Mouse (Mus musculus) liver, postnatal 0 days (tissue): ENCODE measurements around the gene Gm20388. TPM values are rescaled to one million over a fixed set of nuclear protein-coding genes. Genes with fewer than 3 reads are reported as not detected.

Source experiments
- ATAC-seq: fragments of 200-750 bp; cut with Nextera tagmentation; 2 replicates; pipeline ENCODE4 v1.8.0; 2017; ENCODE audit warnings: mild to moderate bottlenecking, moderate library complexity
- DNase-seq: peaks from one replicate; pipeline ENCODE4 v3.0.0-alpha.2; 2016
- H3K27ac ChIP-seq: fragments of 300-500 bp; sonication (generic); 2 replicates; pipeline ENCODE4 v1.5.1; 2014; ENCODE audit warnings: antibody characterized with exemption, moderate library complexity, mild to moderate bottlenecking, low read depth
- H3K27me3 ChIP-seq: fragments of 300-500 bp; sonication (generic); 2 replicates; pipeline ENCODE4 v1.6.1; 2014; ENCODE audit warnings: low read length, control low read depth, mixed read lengths; ENCODE audit not compliant: insufficient read depth
- H3K36me3 ChIP-seq: fragments of 300-500 bp; sonication (generic); replicated peaks from 2 replicates; pipeline ENCODE4 v1.6.1; 2014; ENCODE audit warnings: mild to moderate bottlenecking, control low read depth, low read length, moderate library complexity, mixed read lengths; ENCODE audit not compliant: insufficient read depth
- H3K4me1 ChIP-seq: fragments of 300-500 bp; sonication (generic); 2 replicates; pipeline ENCODE4 v1.6.1; 2014; ENCODE audit warnings: antibody characterized with exemption, mild to moderate bottlenecking, control low read depth; ENCODE audit not compliant: insufficient read depth
- H3K4me2 ChIP-seq: fragments of 300-500 bp; sonication (generic); 2 replicates; pipeline ENCODE4 v1.6.1; 2014; ENCODE audit warnings: low read depth, mild to moderate bottlenecking, low read length, moderate library complexity, mixed read lengths
- H3K4me3 ChIP-seq: fragments of 300-500 bp; sonication (generic); 2 replicates; pipeline ENCODE4 v1.5.1; 2014; ENCODE audit warnings: low read depth, low read length
- H3K9ac ChIP-seq: fragments of 300-500 bp; sonication (generic); replicated peaks from 2 replicates; pipeline ENCODE4 v1.6.1; 2014; ENCODE audit warnings: mild to moderate bottlenecking, moderate library complexity
- H3K9me3 ChIP-seq: fragments of 300-500 bp; sonication (generic); 2 replicates; pipeline ENCODE4 v1.6.1; 2016; ENCODE audit warnings: mild to moderate bottlenecking, control low read depth, low read length, mixed read lengths
- CTCF ChIP-seq: sonication (generic); IDR thresholded peaks from 2 replicates; pipeline ENCODE4 v1.5.1; 2016; ENCODE audit warnings: antibody characterized with exemption, low read depth
- EP300 ChIP-seq: IDR thresholded peaks from 2 replicates; pipeline ENCODE4 v1.6.1; 2016; ENCODE audit warnings: antibody characterized with exemption, low read depth, mild to moderate bottlenecking
- WGBS: fragments of 180-500 bp; shearing (Covaris S2); extraction: QIAGEN DNeasy Blood & Tissue Kit; methylation state at CpG from one replicate; pipeline ENCODE4 v1.1.7; 2014; ENCODE audit not compliant: insufficient replicate concordance; 5-methylcytosine and 5-hydroxymethylcytosine counted together
- polyA plus RNA-seq: library from polyadenylated mRNA; unstranded; fragments of >200 nt; fragmentation: Nextera tagmentation; extraction: Ambion mirVana; gene quantifications from 2 replicates; pipeline ENCODE4 v1.2.1, GENCODE M21; 2015

Gm20388 gene
- polyA plus RNA-seq, 1 experiment from 2014 or later: not detected

GRCm38 (mm10) chr8:122912871-122913270 lies 3002.2 kb downstream of the Gm20388 start:
- Histone ChIP-seq H3K9me3 (no peaks in the 10 kb centered on the region), H3K27ac (no peak overlapping the region), H3K9ac (no peak overlapping the region), H3K4me3 (no peak overlapping the region), H3K36me3 (peaks cover 40% of the 10 kb centered on the region), H3K4me1 (peaks cover 5% of the 10 kb centered on the region), H3K4me2 (no peak overlapping the region), H3K27me3 (no peaks in the 10 kb centered on the region)
- 82% methylated on average over 4 of the region's 4 CpGs for WGBS
- ATAC-seq: no peak
- no peak for DNase-seq
- TF ChIP-seq EP300 (no peak), CTCF (no peak)

DNA sequence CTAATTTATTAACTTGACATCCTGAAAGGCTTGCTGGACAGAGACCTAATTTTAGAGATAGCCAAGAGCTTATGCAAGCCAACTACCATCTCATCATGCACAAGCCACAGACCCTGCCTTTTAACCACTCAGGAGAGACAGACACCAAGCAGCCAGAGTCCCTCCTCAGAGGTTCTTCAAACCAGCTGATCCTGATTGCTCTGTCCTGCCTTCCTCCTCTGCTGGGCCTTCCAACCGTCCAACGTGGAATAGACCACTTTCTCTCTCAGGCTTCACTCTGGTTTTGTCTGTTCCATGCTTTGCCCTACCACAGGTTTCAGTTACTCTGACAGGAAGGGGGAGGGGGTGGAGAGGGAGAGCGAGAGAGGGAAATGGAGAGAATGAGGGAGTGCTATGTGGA lies 3006.1 kb downstream of the Gm20388 start:
- ATAC-seq (no peak), DNase-seq (no peak)
- 34% methylated on average over 3 of the region's 3 CpGs for WGBS

DNA sequence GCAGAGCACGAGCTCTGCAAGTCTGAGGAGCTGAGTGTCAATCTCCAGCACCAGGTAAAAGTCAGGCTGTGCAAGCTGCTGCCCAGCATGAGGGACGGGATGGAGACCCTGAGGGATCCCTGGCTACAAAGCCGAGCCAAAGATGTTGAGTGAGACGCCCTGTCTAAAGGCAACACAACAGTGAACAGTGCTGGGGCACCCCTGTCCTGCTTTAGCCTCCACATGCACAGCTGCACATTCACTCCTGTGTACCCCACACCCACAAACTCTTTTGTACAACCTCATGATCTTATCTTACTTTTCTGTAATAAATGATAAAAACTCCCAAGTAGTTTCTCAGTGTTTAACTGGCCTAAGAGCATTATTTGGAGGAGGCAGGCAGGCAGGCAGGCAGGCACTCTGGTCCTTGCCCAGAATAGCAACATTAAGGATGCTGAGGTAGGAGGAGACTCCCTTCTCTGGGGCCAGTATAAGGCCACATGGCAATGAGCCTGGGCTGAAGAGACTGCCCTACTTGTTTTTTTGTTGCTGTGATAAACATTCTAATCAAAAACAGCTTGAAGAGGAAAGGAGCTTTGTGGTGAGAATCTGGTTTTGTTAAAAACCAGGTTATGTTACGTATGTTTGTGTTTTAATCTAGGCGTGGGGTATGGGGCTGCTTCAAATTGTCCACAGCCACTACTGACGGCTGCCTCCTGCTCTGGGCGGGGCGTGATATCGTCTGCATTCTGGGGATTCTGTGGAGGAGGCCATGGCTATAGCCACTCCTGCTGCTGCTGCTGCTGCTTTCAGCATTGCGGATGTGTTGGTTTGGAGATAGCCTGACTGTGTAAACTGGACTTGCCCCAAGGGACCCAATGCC lies 3007.1 kb downstream of the Gm20388 start:
- Histone ChIP-seq H3K4me1 (peaks cover 18% of the 10 kb centered on the region), H3K9me3 (no peaks in the 10 kb centered on the region), H3K4me2 (no peak overlapping the region), H3K4me3 (no peak overlapping the region), H3K27me3 (no peaks in the 10 kb centered on the region), H3K9ac (no peak overlapping the region), H3K36me3 (peaks cover 25% of the 10 kb centered on the region), H3K27ac (no peak overlapping the region)
- no peak for DNase-seq
- 45% methylated on average over 11 of the region's 11 CpGs for WGBS
- TF ChIP-seq EP300 (no peak), CTCF (no peak)
- ATAC-seq: no peak

More for the DNA sequence above, 3006.1 kb downstream of the Gm20388 start:
- H3K4me1 ChIP-seq: peaks cover 18% of the 10 kb centered on the region
- H3K36me3 ChIP-seq: peaks cover 32% of the 10 kb centered on the region
- H3K4me2 ChIP-seq: no peak overlapping the region
- TF ChIP-seq EP300 (no peak), CTCF (no peak)
- no peak overlapping the region for H3K27ac ChIP-seq
- H3K9ac ChIP-seq: no peak overlapping the region
- no peak overlapping the region for H3K4me3 ChIP-seq
- H3K9me3 ChIP-seq: no peaks in the 10 kb centered on the region
- H3K27me3 ChIP-seq: no peaks in the 10 kb centered on the region

GRCm38 (mm10) chr8:122918438-122919107 lies 3007.9 kb downstream of the Gm20388 start:
- H3K4me3 ChIP-seq: no peak overlapping the region
- DNase-seq (no peak), ATAC-seq (no peak)
- TF ChIP-seq EP300 (no peak), CTCF (no peak)
- H3K36me3 ChIP-seq: peaks cover 22% of the 10 kb centered on the region
- H3K4me2 ChIP-seq: no peak overlapping the region
- no peaks in the 10 kb centered on the region for H3K9me3 ChIP-seq
- H3K9ac ChIP-seq: no peak overlapping the region
- H3K4me1 ChIP-seq: peaks cover 24% of the 10 kb centered on the region
- H3K27me3 ChIP-seq: no peaks in the 10 kb centered on the region
- WGBS: 67% methylated on average over 7 of the region's 7 CpGs
- H3K27ac ChIP-seq: no peak overlapping the region

- Histone ChIP-seq H3K4me1 (peaks cover 39% of the 10 kb centered on the region), H3K9ac (no peak overlapping the region), H3K27me3 (no peaks in the 10 kb centered on the region), H3K9me3 (no peaks in the 10 kb centered on the region), H3K36me3 (peaks cover 1% of the 10 kb centered on the region), H3K4me2 (no peak overlapping the region), H3K4me3 (no peak overlapping the region), H3K27ac (no peak overlapping the region)
- ATAC-seq (no peak), DNase-seq (no peak)
- WGBS: 82% methylated on average over 7 of the region's 7 CpGs
- no peak for TF ChIP-seq EP300
- no peak for TF ChIP-seq CTCF
These were observed 3010.2 kb downstream of the Gm20388 start for GRCm38 (mm10) chr8:122920890-122921289.

GRCm38 (mm10) chr8:122922945-122923344 lies 3012.3 kb downstream of the Gm20388 start:
- 0 out of 2 replicates have a peak overlapping the region, but pooled peaks have one; percentile 9 for H3K4me2 ChIP-seq
- peaks cover 38% of the 10 kb centered on the region for H3K4me1 ChIP-seq
- ATAC-seq: no peak
- no peaks in the 10 kb centered on the region for H3K9me3 ChIP-seq
- no peak overlapping the region for H3K4me3 ChIP-seq
- H3K36me3 ChIP-seq: no peaks in the 10 kb centered on the region; the same call in 1 of the 2 replicates
- no peaks in the 10 kb centered on the region for H3K27me3 ChIP-seq
- H3K27ac ChIP-seq: peak overlapping the region; percentile 68
- H3K9ac ChIP-seq: no peak overlapping the region
- 62% methylated on average over 3 of the region's 3 CpGs for WGBS
- no peak for TF ChIP-seq CTCF
- no peak for DNase-seq
